In the genomic region with DNA sequence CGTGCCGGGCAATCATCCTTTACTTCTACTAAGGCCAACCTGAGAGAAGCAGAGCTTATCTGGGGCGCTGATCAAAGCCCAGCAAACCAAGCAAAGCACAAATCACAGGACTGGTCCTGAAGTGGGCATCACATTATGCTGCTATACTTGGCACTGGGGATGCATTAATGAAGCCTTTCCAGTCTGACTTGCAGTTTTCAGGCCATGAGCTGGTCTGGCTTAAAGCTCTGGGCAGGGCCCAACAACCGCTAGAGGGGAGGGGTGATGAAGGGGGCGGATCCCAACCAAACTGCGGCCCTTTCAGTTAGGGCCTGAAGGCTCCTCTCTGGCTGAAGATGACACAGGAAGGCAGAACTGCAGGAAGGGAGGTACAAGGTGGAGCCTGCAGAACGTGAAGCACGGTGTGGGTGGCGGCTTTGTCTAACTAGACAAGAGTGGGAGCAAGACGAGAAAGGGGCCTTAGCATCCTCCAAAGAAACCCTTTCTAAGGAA, we compare ENCODE assay signal across 8 mouse cellular contexts. TPM values are rescaled to one million over a fixed set of nuclear protein-coding genes. Genes with fewer than 3 reads are reported as not detected.
DNase-seq lines count a peak whose midpoint lies in the region; ATAC-seq and TF ChIP-seq lines count a peak whose summit lies in the region.

No protein-coding gene starts in this region.

- WGBS in limb, embryonic 10.5 days, result 25% methylated on average over 10 of the region's 10 CpGs
- 22% methylated on average over 10 of the region's 10 CpGs for WGBS in midbrain, embryonic 13.5 days

- no peaks in the 10 kb centered on the region for H3K27me3 ChIP-seq in erythroblast, embryonic 14.5 days (ENCODE audit: control insufficient read depth)
- H3K27me3 ChIP-seq in G1E (ENCODE audit: insufficient read depth, low read length), result no peaks in the 10 kb centered on the region
- no peaks in the 10 kb centered on the region for H3K27me3 ChIP-seq in limb, embryonic 10.5 days (ENCODE audit: low read depth, poor library complexity, severe bottlenecking)
- no peaks in the 10 kb centered on the region for H3K27me3 ChIP-seq in midbrain, embryonic 13.5 days

- peaks cover 42% of the 10 kb centered on the region for H3K4me1 ChIP-seq in erythroblast, embryonic 14.5 days (ENCODE audit: control insufficient read depth)
- H3K4me1 ChIP-seq in G1E (ENCODE audit: insufficient read depth, low read depth, low read length), result peaks cover 42% of the 10 kb centered on the region
- peaks cover 30% of the 10 kb centered on the region for H3K4me1 ChIP-seq in limb, embryonic 10.5 days
- peaks cover 32% of the 10 kb centered on the region for H3K4me1 ChIP-seq in midbrain, embryonic 13.5 days (replicated peaks)

- TF ChIP-seq CTCF in G1E (IDR thresholded peaks at IDR 0.05; ENCODE audit: low read depth, low read length), result no peak

- peak overlapping the region; percentile 90 for H3K27ac ChIP-seq in limb, embryonic 10.5 days
- peak overlapping the region; percentile 68 for H3K27ac ChIP-seq in midbrain, embryonic 13.5 days

- intact Hi-C loops in heart, postnatal 14 days (cut with DNase I), result no loop called here

- H3K9me3 ChIP-seq in erythroblast, embryonic 14.5 days (ENCODE audit: control insufficient read depth, low read length), result no peaks in the 10 kb centered on the region
- H3K9me3 ChIP-seq in G1E (replicated peaks), result no peaks in the 10 kb centered on the region
- H3K9me3 ChIP-seq in limb, embryonic 10.5 days (replicated peaks), result no peaks in the 10 kb centered on the region
- H3K9me3 ChIP-seq in midbrain, embryonic 13.5 days, result no peaks in the 10 kb centered on the region

- peaks cover 68% of the 10 kb centered on the region for H3K36me3 ChIP-seq in erythroblast, embryonic 14.5 days (ENCODE audit: control insufficient read depth)
- H3K36me3 ChIP-seq in G1E (replicated peaks), result peaks cover 73% of the 10 kb centered on the region
- H3K36me3 ChIP-seq in limb, embryonic 10.5 days, result peaks cover 64% of the 10 kb centered on the region
- H3K36me3 ChIP-seq in midbrain, embryonic 13.5 days, result peaks cover 45% of the 10 kb centered on the region

- peak overlapping the region; percentile 72 for H3K9ac ChIP-seq in midbrain, embryonic 13.5 days (replicated peaks)

- peak overlapping the region; percentile 89 for H3K4me2 ChIP-seq in midbrain, embryonic 13.5 days (replicated peaks)

- DNase-seq in G1E (ENCODE audit: low spot score), result peak; percentile 49
- DNase-seq in cerebellum, postnatal 25 days, result peak; percentile 38 to 53
- DNase-seq in heart, postnatal 14 days, result peak; percentile 34 to 39
- peak; percentile 53 for DNase-seq in limb, embryonic 10.5 days (ENCODE audit: low spot score)
- peak; percentile 56 for DNase-seq in thymus, postnatal 14 days

- peak overlapping the region; percentile 74 for H3K4me3 ChIP-seq in erythroblast, embryonic 14.5 days (replicated peaks)
- H3K4me3 ChIP-seq in G1E (ENCODE audit: low read depth, low read length), result peak overlapping the region; percentile 91
- peak overlapping the region; percentile 80 for H3K4me3 ChIP-seq in limb, embryonic 10.5 days
- peak overlapping the region; percentile 51 for H3K4me3 ChIP-seq in midbrain, embryonic 13.5 days (replicated peaks)

- ATAC-seq in erythroblast, adult 5-6 weeks (replicated peaks; ENCODE audit: low FRiP score, poor library complexity, severe bottlenecking), result no peak
- ATAC-seq in G1E (ENCODE audit: extremely low read depth, insufficient number of reproducible peaks, low FRiP score, poor library complexity, severe bottlenecking), result peak; percentile 10; the same call in 1 of the 2 replicates
- no peak for ATAC-seq in midbrain, embryonic 13.5 days

RNA-seq across cellular contexts. Expression of a gene that starts 1.1 kb away (rescaled TPM):
- polyA plus RNA-seq in erythroblast, embryonic 14.5 days (2012), result 4.6 and 5.6 TPM in 2 replicates
- 10.0 and 34.6 TPM in 2 replicates for total RNA-seq in erythroblast, adult 5-6 weeks (2015; ENCODE audit: low replicate concordance)
- total RNA-seq in erythroblast, adult 5-6 weeks (2017; ENCODE audit: low replicate concordance), result 22.0 and 29.6 TPM in 2 replicates
- 34.6 and 45.9 TPM in 2 replicates for total RNA-seq in G1E (2014; fragmentation: Nextera tagmentation)
- total RNA-seq in G1E (2017), result 67.0 and 76.8 TPM in 2 replicates
- 53.0 and 68.2 TPM in 2 replicates for polyA plus RNA-seq in G1E (2012)
- 10 to 100 TPM; 78.2 TPM for total RNA-seq in heart, postnatal 14 days (2021)
- polyA plus RNA-seq in limb, embryonic 10.5 days (2016; fragmentation: Nextera tagmentation; extraction: Ambion mirVana), result 200 and 209 TPM in 2 replicates
- 202 and 204 TPM in 2 replicates for polyA plus RNA-seq in midbrain, embryonic 13.5 days (2015; fragmentation: Nextera tagmentation; extraction: Ambion mirVana)

RNA-seq across cellular contexts. Expression of a gene that starts 1.2 kb away (rescaled TPM):
- polyA plus RNA-seq in erythroblast, embryonic 14.5 days (2012), result 26.9 and 32.9 TPM in 2 replicates
- total RNA-seq in erythroblast, adult 5-6 weeks (2015; ENCODE audit: low replicate concordance), result 65.8 and 68.0 TPM in 2 replicates
- total RNA-seq in erythroblast, adult 5-6 weeks (2017; ENCODE audit: low replicate concordance), result 58.5 and 73.8 TPM in 2 replicates
- total RNA-seq in G1E (2014; fragmentation: Nextera tagmentation), result 109 and 112 TPM in 2 replicates
- total RNA-seq in G1E (2017), result 137 and 150 TPM in 2 replicates
- polyA plus RNA-seq in G1E (2012), result 50.9 and 67.2 TPM in 2 replicates
- 1 to 10 TPM; 3.5 to 9.6 TPM for total RNA-seq in heart, postnatal 14 days (2021)
- polyA plus RNA-seq in limb, embryonic 10.5 days (2016; fragmentation: Nextera tagmentation; extraction: Ambion mirVana), result 243 and 250 TPM in 2 replicates
- 82.7 and 89.5 TPM in 2 replicates for polyA plus RNA-seq in midbrain, embryonic 13.5 days (2015; fragmentation: Nextera tagmentation; extraction: Ambion mirVana)

RNA-seq across cellular contexts. Expression of a gene that starts 11.9 kb away (rescaled TPM):
- not detected in 2 replicates for polyA plus RNA-seq in erythroblast, embryonic 14.5 days (2012)
- total RNA-seq in erythroblast, adult 5-6 weeks (2015; ENCODE audit: low replicate concordance), result not detected in 2 replicates
- not detected in 2 replicates for total RNA-seq in erythroblast, adult 5-6 weeks (2017; ENCODE audit: low replicate concordance)
- 1.1 TPM in 1 of 2 replicates, not detected in the other for total RNA-seq in G1E (2014; fragmentation: Nextera tagmentation)
- not detected in 2 replicates for total RNA-seq in G1E (2017)
- not detected in 2 replicates for polyA plus RNA-seq in G1E (2012)
- total RNA-seq in heart, postnatal 14 days (2021), result 1 to 10 TPM; 2.8 to 3.3 TPM
- 0.34 and 0.35 TPM in 2 replicates for polyA plus RNA-seq in limb, embryonic 10.5 days (2016; fragmentation: Nextera tagmentation; extraction: Ambion mirVana)
- 5.1 and 7.5 TPM in 2 replicates for polyA plus RNA-seq in midbrain, embryonic 13.5 days (2015; fragmentation: Nextera tagmentation; extraction: Ambion mirVana)

RNA-seq across cellular contexts. Expression of a gene that starts 14.1 kb away (rescaled TPM):
- polyA plus RNA-seq in erythroblast, embryonic 14.5 days (2012), result 10.3 and 10.7 TPM in 2 replicates
- total RNA-seq in erythroblast, adult 5-6 weeks (2015; ENCODE audit: low replicate concordance), result 37.3 and 44.3 TPM in 2 replicates
- 30.0 and 31.0 TPM in 2 replicates for total RNA-seq in erythroblast, adult 5-6 weeks (2017; ENCODE audit: low replicate concordance)
- total RNA-seq in G1E (2014; fragmentation: Nextera tagmentation) (601 and 619 TPM in 2 replicates), G1E (2017) (903 and 1,035 TPM in 2 replicates)
- polyA plus RNA-seq in G1E (2012), result 520 and 701 TPM in 2 replicates
- total RNA-seq in heart, postnatal 14 days (2021), result 100 to 1,000 TPM; 772 to 817 TPM
- polyA plus RNA-seq in limb, embryonic 10.5 days (2016; fragmentation: Nextera tagmentation; extraction: Ambion mirVana), result 831 and 927 TPM in 2 replicates
- 329 and 343 TPM in 2 replicates for polyA plus RNA-seq in midbrain, embryonic 13.5 days (2015; fragmentation: Nextera tagmentation; extraction: Ambion mirVana)

RNA-seq across cellular contexts. Expression of a gene that starts 19.7 kb away (rescaled TPM):
- 0.77 and 0.81 TPM in 2 replicates for polyA plus RNA-seq in erythroblast, embryonic 14.5 days (2012)
- total RNA-seq in erythroblast, adult 5-6 weeks (2015; ENCODE audit: low replicate concordance), result 0.58 TPM in 1 of 2 replicates, not detected in the other
- 2.6 and 4.3 TPM in 2 replicates for total RNA-seq in erythroblast, adult 5-6 weeks (2017; ENCODE audit: low replicate concordance)
- 1.9 TPM in 2 replicates for total RNA-seq in G1E (2014; fragmentation: Nextera tagmentation)
- 6.9 and 9.4 TPM in 2 replicates for total RNA-seq in G1E (2017)
- 10.1 and 10.9 TPM in 2 replicates for polyA plus RNA-seq in G1E (2012)
- total RNA-seq in heart, postnatal 14 days (2021), result 1 to 10 TPM; 3.2 to 3.5 TPM
- polyA plus RNA-seq in limb, embryonic 10.5 days (2016; fragmentation: Nextera tagmentation; extraction: Ambion mirVana), result 4.7 and 6.9 TPM in 2 replicates
- 7.7 and 8.2 TPM in 2 replicates for polyA plus RNA-seq in midbrain, embryonic 13.5 days (2015; fragmentation: Nextera tagmentation; extraction: Ambion mirVana)
